In the genomic region with DNA sequence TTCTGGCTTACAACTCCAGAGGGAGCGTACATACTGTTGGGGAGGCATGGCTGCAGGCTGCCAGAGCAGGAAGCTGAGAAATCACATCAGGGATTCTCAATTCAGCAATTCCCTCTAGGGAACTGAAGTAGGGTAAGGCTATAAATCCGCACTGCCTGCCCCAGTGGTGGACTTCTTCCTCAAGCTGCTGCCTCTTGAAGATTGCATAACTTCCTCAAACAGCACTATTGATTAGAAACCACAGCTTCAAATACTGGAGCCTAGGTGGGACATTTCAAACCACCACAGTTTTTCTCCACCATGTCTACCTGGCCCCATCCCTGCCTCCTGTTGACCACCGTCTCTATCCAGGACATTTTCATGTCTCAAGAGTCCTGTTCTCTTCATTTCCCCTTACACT, we compare ENCODE assay signal across 17 mouse cellular contexts. TPM values are rescaled to one million over a fixed set of nuclear protein-coding genes. Genes with fewer than 3 reads are reported as not detected.
DNase-seq lines count a peak whose midpoint lies in the region; ATAC-seq and TF ChIP-seq lines count a peak whose summit lies in the region.
"Had no signal": no experiment of that assay in that cellular context is flagged by ENCODE, and none has a peak within 500 bp of the region (broad histone marks: within the 10 kb centered on the region; RNA-seq: fewer than 3 reads in every experiment).

No protein-coding gene starts in this region.

- ATAC-seq in kidney, postnatal 0 days (replicated peaks; ENCODE audit: low FRiP score, low read depth): no peak
- ATAC-seq in intestine, embryonic 15.5 days: peak; percentile 71
- ATAC-seq: hindbrain, embryonic 16.5 days; midbrain, embryonic 16.5 days had no signal

- intact Hi-C loops in heart, postnatal 36 days (cut with DNase I): no loop called here

- H3K9me3 ChIP-seq in kidney, postnatal 0 days (replicated peaks; ENCODE audit: low read length): no peaks in the 10 kb centered on the region
- no peaks in the 10 kb centered on the region for H3K9me3 ChIP-seq in MEL (replicated peaks; ENCODE audit: insufficient read depth, low read length)
- H3K9me3 ChIP-seq in intestine, embryonic 15.5 days: no peaks in the 10 kb centered on the region
- H3K9me3 ChIP-seq: forebrain, embryonic 12.5 days; heart, embryonic 12.5 days; neural tube, embryonic 12.5 days had no signal

- no peaks in the 10 kb centered on the region for H3K27me3 ChIP-seq in kidney, postnatal 0 days (ENCODE audit: insufficient read depth, low read length)
- H3K27me3 ChIP-seq in MEL (ENCODE audit: control insufficient read depth in 1 of 2, insufficient read depth in 2 of 2, low read length in 2 of 2): no peaks in the 10 kb centered on the region
- H3K27me3 ChIP-seq in intestine, embryonic 15.5 days (replicated peaks): no peaks in the 10 kb centered on the region
- H3K27me3 ChIP-seq: forebrain, embryonic 12.5 days; heart, embryonic 12.5 days; neural tube, embryonic 12.5 days had no signal

- no peak overlapping the region for H3K4me3 ChIP-seq in kidney, postnatal 0 days (replicated peaks; ENCODE audit: low read depth, low read length)
- H3K4me3 ChIP-seq in MEL (ENCODE audit: control insufficient read depth in 1 of 2, insufficient read depth in 1 of 2, low read depth in 2 of 2, low read length in 2 of 2): no peak overlapping the region
- no peak overlapping the region for H3K4me3 ChIP-seq in intestine, embryonic 15.5 days (replicated peaks)
- H3K4me3 ChIP-seq: forebrain, embryonic 12.5 days; heart, embryonic 12.5 days; neural tube, embryonic 12.5 days had no signal

- TF ChIP-seq CTCF in kidney, postnatal 0 days (IDR thresholded peaks at IDR 0.05; ENCODE audit: low read depth): no peak
- TF ChIP-seq CTCF in MEL (IDR thresholded peaks at IDR 0.05 in 2 of 3, conservative IDR thresholded peaks at IDR 0.05 in 1 of 3; ENCODE audit: control insufficient read depth in 1 of 3, insufficient read depth in 1 of 3, low read depth in 2 of 3, low read length in 3 of 3, poor library complexity in 1 of 3, severe bottlenecking in 1 of 3): no peak

- TF ChIP-seq EP300 in MEL (IDR thresholded peaks at IDR 0.05; ENCODE audit: low read depth in 1 of 2, low read length in 2 of 2): peak; percentile 81 to 84

- peaks cover 3% of the 10 kb centered on the region for H3K36me3 ChIP-seq in kidney, postnatal 0 days (ENCODE audit: insufficient read depth, low read length)
- peaks cover 8 to 25% of the 10 kb centered on the region in 2 experiments for H3K36me3 ChIP-seq in MEL (ENCODE audit: control insufficient read depth in 1 of 2, insufficient read depth in 2 of 2, low read length in 2 of 2)
- no peaks in the 10 kb centered on the region for H3K36me3 ChIP-seq in intestine, embryonic 15.5 days
- H3K36me3 ChIP-seq: neural tube, embryonic 12.5 days had no signal

- H3K4me1 ChIP-seq in kidney, postnatal 0 days (replicated peaks; ENCODE audit: insufficient read depth, low read length): peaks cover 10% of the 10 kb centered on the region
- H3K4me1 ChIP-seq in MEL (ENCODE audit: control insufficient read depth in 1 of 2, insufficient read depth in 2 of 2, low read length in 2 of 2): peaks cover 8 to 14% of the 10 kb centered on the region in 2 experiments
- peaks cover 26% of the 10 kb centered on the region for H3K4me1 ChIP-seq in intestine, embryonic 15.5 days (replicated peaks)
- H3K4me1 ChIP-seq: forebrain, embryonic 12.5 days; neural tube, embryonic 12.5 days had no signal

- no peak overlapping the region for H3K27ac ChIP-seq in kidney, postnatal 0 days
- no peak overlapping the region for H3K27ac ChIP-seq in MEL (ENCODE audit: control insufficient read depth, low read depth, low read length)
- H3K27ac ChIP-seq in intestine, embryonic 15.5 days: peak overlapping the region; percentile 25
- H3K27ac ChIP-seq: forebrain, embryonic 12.5 days; liver, embryonic 14.5 days; neural tube, embryonic 12.5 days had no signal

- no peak overlapping the region for H3K9ac ChIP-seq in kidney, postnatal 0 days (ENCODE audit: low read depth, low read length)
- H3K9ac ChIP-seq in MEL (ENCODE audit: control insufficient read depth, low read depth, low read length, poor library complexity, severe bottlenecking): no peak overlapping the region
- no peak overlapping the region for H3K9ac ChIP-seq in intestine, embryonic 15.5 days
- H3K9ac ChIP-seq: forebrain, embryonic 12.5 days; heart, embryonic 12.5 days; liver, embryonic 14.5 days; neural tube, embryonic 12.5 days had no signal

- DNase-seq in kidney, postnatal 0 days (ENCODE audit: low spot score): peak; percentile 7
- DNase-seq in kidney, adult 18-20 months: no peak
- peak; percentile 77 for DNase-seq in MEL (ENCODE audit: low read depth, low spot score)
- DNase-seq in monocyte, adult 2 months (ENCODE audit: low read depth in 1 of 2, low spot score in 2 of 2): peak; percentile 7 to 11
- DNase-seq in layer of hippocampus, adult 9-11 months: no peak
- no peak for DNase-seq in adrenal gland, adult (ENCODE audit: inconsistent age in 2 of 2, low spot score in 1 of 2)
- no peak for DNase-seq in heart, postnatal 36 days
- DNase-seq: cerebellum, postnatal 10 days; gastrocnemius, postnatal 36 days; thymus, postnatal 25 days had no signal

- WGBS in kidney, postnatal 0 days: 63% methylated on average over 3 of the region's 3 CpGs
- WGBS in intestine, embryonic 15.5 days: 49% methylated on average over 3 of the region's 3 CpGs

- TF ChIP-seq RAD21 in MEL (IDR thresholded peaks at IDR 0.05; ENCODE audit: low read depth, low read length): no peak

- no peak overlapping the region for H3K4me2 ChIP-seq in kidney, postnatal 0 days (ENCODE audit: low read length)
- no peak overlapping the region for H3K4me2 ChIP-seq in intestine, embryonic 15.5 days (replicated peaks)
- H3K4me2 ChIP-seq: forebrain, embryonic 12.5 days; heart, embryonic 12.5 days; neural tube, embryonic 12.5 days had no signal

- TF ChIP-seq POLR2A in MEL (IDR thresholded peaks at IDR 0.05; ENCODE audit: control insufficient read depth in 1 of 2, insufficient read depth in 1 of 2, low read depth in 1 of 2, low read length in 2 of 2, poor library complexity in 1 of 2): no peak

- no peaks in the 10 kb centered on the region for H3K79me2 ChIP-seq in MEL (ENCODE audit: control insufficient read depth, insufficient read depth, low read length, poor library complexity)

TF ChIP-seq in MEL, 35 proteins besides CTCF, POLR2A, EP300 and RAD21:
- TF ChIP-seq ELF1 (IDR thresholded peaks at IDR 0.05; ENCODE audit: low read depth, low read length) (peak; percentile 53; the same call in 1 of the 2 replicates), TAL1 (IDR thresholded peaks at IDR 0.05; ENCODE audit: low read length) (peak; percentile 68), GATA1 (IDR thresholded peaks at IDR 0.05; ENCODE audit: low read depth, low read length) (peak; percentile 80), TCF12 (IDR thresholded peaks at IDR 0.05; ENCODE audit: low read depth, low read length) (peak; percentile 66), RCOR1 (IDR thresholded peaks at IDR 0.05; ENCODE audit: low read depth, low read length) (peak; percentile 89), TBP (IDR thresholded peaks at IDR 0.05; ENCODE audit: low read depth, low read length) (peak; percentile 91), MAZ (IDR thresholded peaks at IDR 0.05; ENCODE audit: low read depth, low read length) (no peak), ZMIZ1 (IDR thresholded peaks at IDR 0.05; ENCODE audit: low read depth, low read length) (no peak)

RNA-seq across cellular contexts. Expression of a gene that starts 38.0 kb away (rescaled TPM):
- 193 and 196 TPM in 2 replicates for polyA plus RNA-seq in kidney, postnatal 0 days (2015; fragmentation: Nextera tagmentation; extraction: Ambion mirVana)
- total RNA-seq in MEL (2012; rRNA removed): 102 and 125 TPM in 2 replicates
- polyA plus RNA-seq in MEL (2012; ENCODE audit: insufficient read depth in 1 of 2, insufficient read length in 2 of 2, low read depth in 1 of 2, low replicate concordance in 2 of 2, missing spikeins in 1 of 2): 100 to 1,000 TPM in 1 of 2 experiments, 10 to 100 TPM in 1; 69.0 to 479 TPM
- polyA plus RNA-seq in intestine, embryonic 15.5 days (2015; fragmentation: Nextera tagmentation; extraction: Ambion mirVana): 215 and 230 TPM in 2 replicates
- total RNA-seq in heart, postnatal 36 days (2021): 100 to 1,000 TPM; 239 to 252 TPM

RNA-seq across cellular contexts. Expression of a gene that starts 38.1 kb away (rescaled TPM):
- polyA plus RNA-seq in kidney, postnatal 0 days (2015; fragmentation: Nextera tagmentation; extraction: Ambion mirVana): 50.7 and 55.4 TPM in 2 replicates
- 27.9 and 31.8 TPM in 2 replicates for total RNA-seq in MEL (2012; rRNA removed)
- 10 to 100 TPM in 1 of 2 experiments, not detected in 1; 47.4 TPM for polyA plus RNA-seq in MEL (2012; ENCODE audit: insufficient read depth in 1 of 2, insufficient read length in 2 of 2, low read depth in 1 of 2, low replicate concordance in 2 of 2, missing spikeins in 1 of 2)
- polyA plus RNA-seq in intestine, embryonic 15.5 days (2015; fragmentation: Nextera tagmentation; extraction: Ambion mirVana): 70.2 and 79.0 TPM in 2 replicates
- total RNA-seq in heart, postnatal 36 days (2021): 10 to 100 TPM; 58.0 to 62.9 TPM

Comparison
In these comparisons a context has a peak if more than half of its experiments do, and no peak if none do; other contexts are left out.
1. DNase-seq: peak in kidney, postnatal 0 days (single experiment), MEL (single experiment) and monocyte, adult 2 months (2 of 2); none in kidney, adult 18-20 months (single experiment), layer of hippocampus, adult 9-11 months (single experiment), adrenal gland, adult (0 of 2) and heart, postnatal 36 days (0 of 2).